Mouse (Mus musculus): ENCODE measurements around the gene Spns2. TPM values are rescaled to one million over a fixed set of nuclear protein-coding genes. Genes with fewer than 3 reads are reported as not detected.
A peak's percentile ranks its signal among the peaks of the same experiment; 100 is the strongest.

Gene Spns2
- polyA plus RNA-seq, 1 experiment from 2014 or later: 12.6 TPM

DNA sequence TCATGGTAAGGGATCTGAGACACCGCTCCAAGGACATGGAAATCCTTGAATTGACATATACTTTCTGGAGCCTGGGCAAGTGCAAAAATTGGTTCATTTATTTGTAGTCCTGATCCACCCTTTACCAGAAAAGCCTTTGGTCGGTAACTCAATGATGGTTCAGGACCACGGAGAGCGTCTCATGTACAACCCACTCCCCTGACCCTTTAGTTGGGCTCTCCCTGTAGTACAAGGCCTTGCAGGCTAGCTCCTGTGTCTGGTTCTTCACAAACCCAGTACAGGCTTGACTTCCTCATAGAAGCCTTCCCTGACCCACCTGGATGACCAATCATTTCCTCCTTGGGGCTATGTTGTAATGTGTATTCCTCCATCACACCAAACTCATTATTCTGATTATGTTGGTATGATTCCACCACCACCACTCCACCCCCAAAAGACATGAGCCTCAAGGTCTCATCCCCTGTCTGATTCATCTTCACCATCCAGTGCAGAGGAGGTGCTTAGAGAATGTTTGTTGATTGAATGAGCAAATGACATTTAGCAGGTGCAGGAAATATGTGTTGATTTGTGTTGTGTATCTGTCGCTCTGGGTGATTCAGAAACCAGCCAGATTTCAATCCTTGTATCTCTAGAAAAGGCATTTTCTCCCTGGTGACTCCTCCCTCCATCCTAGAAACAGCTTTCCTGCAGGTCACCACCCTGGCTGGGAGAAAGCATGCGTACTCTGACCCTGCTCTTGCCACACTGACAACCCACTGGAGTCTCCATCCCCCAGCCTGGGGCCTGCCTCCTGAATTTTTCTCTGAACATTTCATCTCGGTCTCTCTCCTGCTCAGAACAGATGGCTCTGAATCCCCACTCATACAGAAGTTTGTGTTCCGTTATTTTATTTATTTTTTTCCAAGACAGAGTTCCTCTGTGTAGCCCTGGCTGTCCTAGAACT, 4.6 kb upstream of the Spns2 start:
- no peaks in the 10 kb centered on the region for H3K36me3 ChIP-seq (ENCODE audit: control insufficient read depth, insufficient read depth, low read length)
- no peak overlapping the region for H3K4me2 ChIP-seq (ENCODE audit: low read length)
- no peaks in the 10 kb centered on the region for H3K4me1 ChIP-seq (ENCODE audit: control insufficient read depth, insufficient read depth, low read length)
- no peaks in the 10 kb centered on the region for H3K9me3 ChIP-seq (ENCODE audit: control insufficient read depth, low read length)
- no peak overlapping the region for H3K27ac ChIP-seq (replicated peaks; ENCODE audit: low read depth, low read length)
- 58% methylated on average over 8 of the region's 8 CpGs for WGBS
- DNase-seq: peak; percentile 31
- H3K9ac ChIP-seq (replicated peaks; ENCODE audit: low read length): no peak overlapping the region
- no peak overlapping the region for H3K4me3 ChIP-seq (replicated peaks; ENCODE audit: low read depth, low read length)
- no peak for ATAC-seq (ENCODE audit: low FRiP score, low TSS enrichment)
- H3K27me3 ChIP-seq (ENCODE audit: control insufficient read depth, insufficient read depth, low read length): no peaks in the 10 kb centered on the region

DNA sequence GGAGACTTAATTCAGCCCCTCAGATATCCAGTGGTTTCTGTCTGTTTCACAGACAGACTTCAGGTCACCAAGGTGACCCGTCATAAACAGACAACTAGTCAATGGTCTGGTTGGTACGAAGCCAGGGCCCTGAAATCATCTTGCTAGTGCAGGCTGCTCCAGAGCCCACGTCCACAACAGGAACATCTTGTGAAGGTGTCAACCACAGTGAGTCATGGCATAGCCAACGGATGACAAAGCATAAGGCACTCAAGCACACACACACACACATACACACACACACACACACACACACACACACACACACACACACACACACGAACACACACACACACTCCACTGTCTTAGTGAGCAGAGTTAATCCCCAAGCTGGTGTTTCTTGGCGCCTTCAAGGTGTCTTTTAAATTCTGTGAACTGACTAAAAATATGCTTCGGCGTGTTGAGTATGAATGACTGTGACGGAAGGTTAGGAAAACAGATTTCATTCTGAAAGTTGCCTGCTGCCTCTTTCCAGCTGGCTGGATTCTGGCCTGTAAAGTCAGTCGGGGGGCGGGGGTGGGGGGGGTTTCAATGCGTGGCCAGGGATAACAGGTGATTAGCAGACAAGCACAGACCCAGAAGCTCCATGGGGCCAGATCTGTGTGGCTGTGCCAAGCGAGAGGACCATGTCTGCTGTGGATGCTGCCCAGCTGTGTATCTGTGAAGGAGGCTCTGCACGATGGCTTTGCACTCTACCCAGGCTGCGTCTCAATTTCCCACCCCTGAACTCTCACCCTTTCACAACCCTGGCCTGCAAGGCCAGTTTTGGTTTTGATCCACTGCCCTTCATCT, 1.6 kb upstream of the Spns2 start:
- no peak for DNase-seq
- Histone ChIP-seq H3K9me3 (ENCODE audit: control insufficient read depth, low read length) (no peaks in the 10 kb centered on the region), H3K36me3 (ENCODE audit: control insufficient read depth, insufficient read depth, low read length) (no peaks in the 10 kb centered on the region), H3K9ac (replicated peaks; ENCODE audit: low read length) (no peak overlapping the region), H3K4me1 (ENCODE audit: control insufficient read depth, insufficient read depth, low read length) (peaks cover 12% of the 10 kb centered on the region), H3K27me3 (ENCODE audit: control insufficient read depth, insufficient read depth, low read length) (no peaks in the 10 kb centered on the region), H3K4me3 (replicated peaks; ENCODE audit: low read depth, low read length) (no peak overlapping the region), H3K27ac (replicated peaks; ENCODE audit: low read depth, low read length) (no peak overlapping the region), H3K4me2 (ENCODE audit: low read length) (no peak overlapping the region)
- no peak for ATAC-seq (ENCODE audit: low FRiP score, low TSS enrichment)
- WGBS: 66% methylated on average over 15 of the region's 15 CpGs

DNA sequence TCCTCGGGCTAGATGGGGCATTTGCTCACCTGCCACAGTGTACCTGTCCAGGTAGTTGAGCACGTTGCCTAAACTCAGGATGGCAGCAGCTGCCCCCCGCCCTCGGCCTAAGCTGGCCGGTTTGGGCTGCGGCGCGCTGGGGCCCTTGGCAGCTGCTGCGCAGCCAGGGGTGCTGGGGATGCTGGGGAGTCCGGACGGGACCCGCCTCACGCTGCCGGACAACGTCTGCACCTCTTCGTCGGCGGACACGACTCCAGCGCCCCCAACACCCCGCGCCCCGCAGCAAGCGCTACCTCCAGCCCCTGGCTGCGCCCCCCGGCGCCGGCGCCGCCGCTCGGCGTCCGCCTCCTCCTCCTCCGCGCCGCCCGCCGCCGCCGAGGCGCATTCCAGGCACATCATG, 307 bp downstream of the Spns2 start:
- Histone ChIP-seq H3K36me3 (ENCODE audit: control insufficient read depth, insufficient read depth, low read length) (no peaks in the 10 kb centered on the region), H3K4me2 (ENCODE audit: low read length) (peak overlapping the region; percentile 65), H3K9me3 (ENCODE audit: control insufficient read depth, low read length) (no peaks in the 10 kb centered on the region), H3K4me3 (replicated peaks; ENCODE audit: low read depth, low read length) (peak overlapping the region; percentile 69), H3K27ac (replicated peaks; ENCODE audit: low read depth, low read length) (peak overlapping the region; percentile 92), H3K27me3 (ENCODE audit: control insufficient read depth, insufficient read depth, low read length) (no peaks in the 10 kb centered on the region), H3K9ac (replicated peaks; ENCODE audit: low read length) (peak overlapping the region; percentile 90), H3K4me1 (ENCODE audit: control insufficient read depth, insufficient read depth, low read length) (peaks cover 23% of the 10 kb centered on the region)
- ATAC-seq (ENCODE audit: low FRiP score, low TSS enrichment) (peak; percentile 12; the same call in 1 of the 2 replicates), DNase-seq (no peak)
- 0% methylated on average over 30 of the region's 42 CpGs for WGBS

DNA sequence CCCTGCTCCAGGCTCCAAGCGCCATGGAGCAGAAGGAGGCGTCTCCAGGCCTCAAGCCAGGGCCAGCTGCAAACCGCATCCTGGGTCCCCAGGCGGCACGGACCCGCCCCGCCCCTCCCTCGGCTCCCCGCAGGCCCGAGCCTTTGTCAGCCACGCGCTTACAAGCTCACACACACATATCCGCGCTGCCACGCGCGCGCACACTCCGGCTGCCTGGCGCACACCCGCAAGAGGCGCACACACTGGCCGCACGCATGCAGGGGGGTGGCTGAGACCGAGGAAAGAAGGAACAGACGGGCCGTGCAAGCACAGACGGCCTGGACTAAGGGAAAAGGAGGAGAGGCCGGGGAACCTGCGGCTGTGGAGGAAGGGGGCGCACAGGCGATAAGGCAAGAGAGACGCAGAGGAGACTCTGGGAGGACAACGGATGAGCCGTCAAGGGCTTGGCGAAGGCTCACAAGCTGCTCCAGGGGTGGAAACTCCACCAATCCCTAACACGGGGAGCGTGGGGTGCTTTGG, 892 bp downstream of the Spns2 start:
- peak overlapping the region; percentile 65 for H3K4me2 ChIP-seq (ENCODE audit: low read length)
- peak overlapping the region; percentile 69 for H3K4me3 ChIP-seq (replicated peaks; ENCODE audit: low read depth, low read length)
- DNase-seq (peak; percentile 88), ATAC-seq (ENCODE audit: low FRiP score, low TSS enrichment) (peak; percentile 73)
- peak overlapping the region; percentile 90 for H3K9ac ChIP-seq (replicated peaks; ENCODE audit: low read length)
- H3K36me3 ChIP-seq (ENCODE audit: control insufficient read depth, insufficient read depth, low read length): no peaks in the 10 kb centered on the region
- no peaks in the 10 kb centered on the region for H3K9me3 ChIP-seq (ENCODE audit: control insufficient read depth, low read length)
- no peaks in the 10 kb centered on the region for H3K27me3 ChIP-seq (ENCODE audit: control insufficient read depth, insufficient read depth, low read length)
- WGBS: under 1% methylated on average over 38 of the region's 38 CpGs
- peak overlapping the region; percentile 92 for H3K27ac ChIP-seq (replicated peaks; ENCODE audit: low read depth, low read length)
- peaks cover 23% of the 10 kb centered on the region for H3K4me1 ChIP-seq (ENCODE audit: control insufficient read depth, insufficient read depth, low read length)

DNA sequence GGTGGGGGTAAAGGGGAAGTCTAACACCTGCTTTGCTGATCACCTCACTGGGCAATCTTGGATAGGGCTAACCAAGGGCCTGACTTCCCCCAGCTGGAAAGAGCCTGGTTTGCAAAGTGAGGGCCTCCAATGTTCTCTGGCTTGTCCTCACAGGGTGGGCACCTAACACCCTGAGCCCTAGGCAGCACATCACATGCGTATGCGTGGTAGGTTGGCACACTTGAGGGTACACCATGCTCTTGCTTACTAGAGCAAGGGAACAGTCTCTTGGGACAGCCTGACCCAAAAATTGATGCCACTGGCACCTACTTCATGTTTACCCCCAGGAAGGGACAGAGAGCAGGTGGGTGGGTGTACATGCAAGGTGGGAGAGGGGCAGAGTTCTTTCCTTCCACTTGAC, 2.0 kb downstream of the Spns2 start:
- Histone ChIP-seq H3K36me3 (ENCODE audit: control insufficient read depth, insufficient read depth, low read length) (no peaks in the 10 kb centered on the region), H3K4me1 (ENCODE audit: control insufficient read depth, insufficient read depth, low read length) (peaks cover 23% of the 10 kb centered on the region), H3K27me3 (ENCODE audit: control insufficient read depth, insufficient read depth, low read length) (no peaks in the 10 kb centered on the region), H3K9ac (replicated peaks; ENCODE audit: low read length) (peak overlapping the region; percentile 90), H3K4me2 (ENCODE audit: low read length) (peak overlapping the region; percentile 65), H3K4me3 (replicated peaks; ENCODE audit: low read depth, low read length) (peak overlapping the region; percentile 69), H3K9me3 (ENCODE audit: control insufficient read depth, low read length) (no peaks in the 10 kb centered on the region), H3K27ac (replicated peaks; ENCODE audit: low read depth, low read length) (peak overlapping the region; percentile 92; the same call in 1 of the 2 replicates)
- ATAC-seq (ENCODE audit: low FRiP score, low TSS enrichment): no peak
- 91% methylated on average over 2 of the region's 2 CpGs for WGBS
- no peak for DNase-seq

- H3K4me2 ChIP-seq (ENCODE audit: low read length): peak overlapping the region; percentile 65
- H3K4me3 ChIP-seq (replicated peaks; ENCODE audit: low read depth, low read length): peak overlapping the region; percentile 69; the same call in 1 of the 2 replicates
- no peak overlapping the region for H3K27ac ChIP-seq (replicated peaks; ENCODE audit: low read depth, low read length)
- no peaks in the 10 kb centered on the region for H3K27me3 ChIP-seq (ENCODE audit: control insufficient read depth, insufficient read depth, low read length)
- H3K9me3 ChIP-seq (ENCODE audit: control insufficient read depth, low read length): no peaks in the 10 kb centered on the region
- DNase-seq: no peak
- no peaks in the 10 kb centered on the region for H3K36me3 ChIP-seq (ENCODE audit: control insufficient read depth, insufficient read depth, low read length)
- H3K4me1 ChIP-seq (ENCODE audit: control insufficient read depth, insufficient read depth, low read length): peaks cover 23% of the 10 kb centered on the region
- no peak for ATAC-seq (ENCODE audit: low FRiP score, low TSS enrichment)
- H3K9ac ChIP-seq (replicated peaks; ENCODE audit: low read length): no peak overlapping the region
- 57% methylated on average over 5 of the region's 5 CpGs for WGBS
Observed at GRCm38 (mm10) chr11:72487171-72487570, 2.5 kb downstream of the Spns2 start.

- no peaks in the 10 kb centered on the region for H3K27me3 ChIP-seq (ENCODE audit: control insufficient read depth, insufficient read depth, low read length)
- ATAC-seq (ENCODE audit: low FRiP score, low TSS enrichment) (no peak), DNase-seq (no peak)
- H3K4me1 ChIP-seq (ENCODE audit: control insufficient read depth, insufficient read depth, low read length): peaks cover 23% of the 10 kb centered on the region
- H3K9me3 ChIP-seq (ENCODE audit: control insufficient read depth, low read length): no peaks in the 10 kb centered on the region
- no peak overlapping the region for H3K4me3 ChIP-seq (replicated peaks; ENCODE audit: low read depth, low read length)
- no peak overlapping the region for H3K27ac ChIP-seq (replicated peaks; ENCODE audit: low read depth, low read length)
- no peak overlapping the region for H3K9ac ChIP-seq (replicated peaks; ENCODE audit: low read length)
- 78% methylated on average over 11 of the region's 11 CpGs for WGBS
- H3K4me2 ChIP-seq (ENCODE audit: low read length): no peak overlapping the region
- H3K36me3 ChIP-seq (ENCODE audit: control insufficient read depth, insufficient read depth, low read length): no peaks in the 10 kb centered on the region
Observed at GRCm38 (mm10) chr11:72485960-72486359, 3.7 kb downstream of the Spns2 start.

GRCm38 (mm10) chr11:72485157-72485556, 4.5 kb downstream of the Spns2 start:
- peak; percentile 56 for DNase-seq
- ATAC-seq (ENCODE audit: low FRiP score, low TSS enrichment): no peak
- H3K9ac ChIP-seq (replicated peaks; ENCODE audit: low read length): no peak overlapping the region
- H3K9me3 ChIP-seq (ENCODE audit: control insufficient read depth, low read length): no peaks in the 10 kb centered on the region
- no peaks in the 10 kb centered on the region for H3K36me3 ChIP-seq (ENCODE audit: control insufficient read depth, insufficient read depth, low read length)
- H3K27me3 ChIP-seq (ENCODE audit: control insufficient read depth, insufficient read depth, low read length): no peaks in the 10 kb centered on the region
- WGBS: 44% methylated on average over 5 of the region's 5 CpGs
- no peak overlapping the region for H3K27ac ChIP-seq (replicated peaks; ENCODE audit: low read depth, low read length)
- peaks cover 23% of the 10 kb centered on the region for H3K4me1 ChIP-seq (ENCODE audit: control insufficient read depth, insufficient read depth, low read length)
- no peak overlapping the region for H3K4me3 ChIP-seq (replicated peaks; ENCODE audit: low read depth, low read length)
- no peak overlapping the region for H3K4me2 ChIP-seq (ENCODE audit: low read length)
